Mouse (Mus musculus) kidney, adult 8-10 months (tissue): ENCODE measurements around the gene Cacna1d.

Experiments
- DNase-seq, 2 experiments: peaks; one replicate each; pipeline ENCODE4 v3.0.0; 2022

The Cacna1d gene

GRCm38 (mm10) chr14:30011886-30012560, 479.2 kb downstream of the Cacna1d start:
- peak; percentile 88 to 94 for DNase-seq

- DNase-seq: peak; percentile 97
Observed at GRCm38 (mm10) chr14:30009864-30010560, 481.2 kb downstream of the Cacna1d start.

GRCm38 (mm10) chr14:30008733-30009575, 482.3 kb downstream of the Cacna1d start, which contains the start of the genes Il17rb and Chdh:
Il17rb (minus strand) TSS chr14:30008896.
Chdh (plus strand) TSS chr14:30009023.
- peak; percentile 88 to 89 for DNase-seq

GRCm38 (mm10) chr14:29999475-29999811, 491.8 kb downstream of the Cacna1d start:
- no peak for DNase-seq

GRCm38 (mm10) chr14:29998747-29999474, 492.3 kb downstream of the Cacna1d start:
- no peak for DNase-seq

GRCm38 (mm10) chr14:29997345-29997744, 493.9 kb downstream of the Cacna1d start:
- no peak for DNase-seq

GRCm38 (mm10) chr14:29996000-29996751, 495.1 kb downstream of the Cacna1d start:
- DNase-seq: peak; percentile 68 to 92

- DNase-seq: no peak
Observed at GRCm38 (mm10) chr14:29994976-29995375, 496.3 kb downstream of the Cacna1d start.
